Mouse (Mus musculus) gastrocnemius, adult 8-10 months (tissue): ENCODE data around the gene Mrrf. TPM values are rescaled to one million over a fixed set of nuclear protein-coding genes. Genes with fewer than 3 reads are reported as not detected.

Experiments used
- DNase-seq, 2 experiments: peaks; one replicate each; pipeline ENCODE4 v3.0.0; 2022; ENCODE audit warnings: low spot score in 2 of 2
- total RNA-seq, 4 experiments: library from RNA; stranded (reverse); gene quantifications; 2 replicates each; pipeline ENCODE4 v1.2.4; 2022

Mrrf gene
- total RNA-seq, 4 experiments from 2014 or later: 16.5 to 19.6 (median 17.5) TPM

DNA sequence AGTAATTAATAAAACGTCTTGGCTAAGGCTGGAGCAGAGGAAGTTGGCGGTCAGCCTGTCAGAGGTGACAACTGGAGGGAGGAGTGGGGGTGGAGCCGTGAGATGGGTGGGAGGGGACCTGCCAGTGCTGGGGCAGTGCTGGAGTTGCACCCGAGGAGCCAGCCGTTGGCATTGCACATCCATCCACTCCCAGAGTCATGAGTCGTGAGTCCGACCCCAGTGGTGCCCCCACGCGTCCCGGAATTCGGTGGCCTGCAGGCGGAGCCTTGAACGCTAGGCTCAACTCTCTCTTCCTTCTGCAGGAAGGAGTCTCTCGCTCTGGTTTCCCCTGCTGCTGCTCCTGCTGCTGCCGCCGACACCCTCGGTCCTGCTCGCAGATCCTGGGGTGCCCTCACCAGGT lies 94.2 kb downstream of the Mrrf start, which contains the start of gene Ptgs1:
TSS of gene Ptgs1 (plus strand) at position 61 of the 400 bp plus-strand sequence.
- no peak for DNase-seq

DNA sequence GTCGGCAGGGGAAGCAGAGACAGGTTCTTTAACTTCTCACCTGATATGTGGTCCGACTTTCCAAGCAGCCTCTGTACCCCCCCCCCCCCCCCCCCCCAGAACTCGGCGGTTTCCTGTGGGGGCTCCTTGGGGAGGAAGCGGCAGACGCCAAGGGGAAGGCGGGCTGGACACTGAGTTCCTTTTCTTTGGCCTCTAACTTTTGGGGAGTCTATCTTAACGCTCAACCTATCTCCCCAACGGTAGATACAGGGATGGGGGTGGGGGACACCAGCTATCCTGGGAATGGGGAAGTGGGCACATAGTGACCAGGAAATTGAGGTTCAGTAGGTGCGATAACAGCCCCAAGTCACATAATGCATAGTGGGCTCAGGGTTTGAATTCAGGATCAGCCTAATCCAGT lies 94.8 kb downstream of the Mrrf start:
- DNase-seq: no peak

- DNase-seq: no peak
Observed at GRCm38 (mm10) chr2:36234526-36235368, 98.6 kb downstream of the Mrrf start.

DNA sequence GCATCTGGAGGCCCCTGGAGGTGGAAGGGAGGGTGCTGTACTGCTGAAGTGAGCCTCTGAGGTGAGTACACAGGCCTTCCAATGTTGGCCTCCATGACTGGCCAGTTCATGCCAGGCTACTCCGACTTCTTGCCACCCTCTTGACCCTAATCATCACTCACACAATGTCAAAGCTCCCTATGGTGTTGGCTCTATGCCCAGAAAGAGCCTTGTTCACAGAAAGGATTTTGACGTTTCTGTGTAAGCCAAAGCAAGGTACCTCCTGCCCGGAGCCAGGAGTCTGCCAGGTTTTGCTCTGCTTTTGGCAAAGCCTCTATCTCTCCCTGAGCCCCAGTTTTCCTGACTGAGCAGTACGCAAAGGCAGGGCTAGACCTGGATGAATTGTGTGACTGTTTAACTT lies 99.7 kb downstream of the Mrrf start:
- DNase-seq: no peak

GRCm38 (mm10) chr2:36236889-36237288 lies 100.7 kb downstream of the Mrrf start:
- DNase-seq: no peak

GRCm38 (mm10) chr2:36237557-36237956 lies 101.4 kb downstream of the Mrrf start:
- no peak for DNase-seq

DNA sequence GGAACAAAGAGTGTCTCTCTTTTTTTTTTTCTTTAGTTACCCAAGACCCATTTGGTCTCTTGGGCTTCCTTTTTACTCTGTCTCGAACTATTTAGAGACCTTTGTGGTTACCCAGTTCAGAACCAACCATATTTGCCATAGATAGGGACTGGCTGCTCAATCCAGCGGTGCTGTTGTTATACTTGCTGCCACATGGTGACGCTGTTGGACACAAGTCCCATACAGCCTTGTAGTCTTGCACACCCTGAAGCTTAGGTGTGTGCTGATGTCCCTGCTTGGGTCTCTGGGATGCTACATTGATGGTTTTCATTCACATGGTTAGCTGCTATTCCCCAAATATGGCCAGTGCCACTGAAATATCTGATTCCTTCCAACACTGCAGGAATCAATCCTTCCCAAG lies 102.3 kb downstream of the Mrrf start:
- no peak for DNase-seq

DNA sequence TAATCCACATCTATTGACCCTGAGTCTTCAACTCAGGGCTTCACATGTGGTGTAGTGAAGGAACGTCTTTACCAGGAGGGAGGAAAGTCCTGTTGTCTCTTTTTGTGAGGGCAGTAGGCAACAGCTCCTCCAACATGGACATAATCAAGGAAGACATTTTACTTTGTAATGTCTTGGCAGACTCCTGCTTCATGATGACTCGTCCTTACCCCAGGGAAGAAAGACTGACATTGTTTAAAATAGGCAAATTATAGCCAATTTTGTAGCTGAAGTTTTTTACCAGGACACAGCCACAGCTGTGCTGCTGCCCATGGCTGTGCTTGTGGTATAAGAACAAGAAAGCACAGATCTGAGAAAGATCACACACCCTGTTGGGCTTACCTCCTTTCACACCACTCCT lies 102.8 kb downstream of the Mrrf start:
- DNase-seq: no peak

Other genes with a start within 250 kb of the Mrrf start
- 1 to 10 TPM; 2.0 to 3.2 (median 2.5) TPM for gene Ttll11, start 156.5 kb upstream of the Mrrf start, total RNA-seq
- gene Ndufa8, start 87.0 kb upstream of the Mrrf start, total RNA-seq: 100 to 1,000 TPM; 299 to 345 (median 329) TPM
- gene Morn5, start 86.9 kb upstream of the Mrrf start, total RNA-seq: not detected
- gene Lhx6, start 31.0 kb upstream of the Mrrf start, total RNA-seq: 1 to 10 TPM; 1.2 to 1.5 (median 1.4) TPM
- 10 to 100 TPM; 29.7 to 36.4 (median 32.2) TPM for gene Rbm18, start 384 bp downstream of the Mrrf start, total RNA-seq
- gene Ptgs1, start 94.0 kb downstream of the Mrrf start, total RNA-seq: 1 to 10 TPM; 2.1 to 5.4 (median 2.4) TPM
- under 1 TPM in 1 of 4 experiments, not detected in 3; 0.05 TPM for gene Olfr338, start 237.1 kb downstream of the Mrrf start, total RNA-seq